Mouse (Mus musculus) liver, postnatal 0 days (tissue): ENCODE measurements around the gene Rhoj.

Source experiments
- CTCF ChIP-seq: sonication (generic); IDR thresholded peaks from 2 replicates; pipeline ENCODE4 v1.5.1; 2016; ENCODE audit warnings: antibody characterized with exemption, low read depth
- EP300 ChIP-seq: IDR thresholded peaks from 2 replicates; pipeline ENCODE4 v1.6.1; 2016; ENCODE audit warnings: antibody characterized with exemption, low read depth, mild to moderate bottlenecking

- TF ChIP-seq CTCF, result no peak
- no peak for TF ChIP-seq EP300
Measured at GRCm38 (mm10) chr12:75290524-75290923, 17.6 kb upstream of the Rhoj start.
